Mouse (Mus musculus) bone marrow macrophage, adult 2 months (primary cell): ENCODE results near the gene Vsig4.

Source experiments
- CTCF ChIP-seq: IDR thresholded peaks from 2 replicates; pipeline ENCODE4 v1.5.1; 2012; ENCODE audit warnings: low read depth, mild to moderate bottlenecking, low read length, moderate library complexity
- POLR2A ChIP-seq: IDR thresholded peaks from 2 replicates; pipeline ENCODE4 v1.6.1; 2012; ENCODE audit warnings: mild to moderate bottlenecking, low read depth, low read length, borderline replicate concordance

- TF ChIP-seq POLR2A (no peak), CTCF (no peak)
These were observed 66.2 kb downstream of the Vsig4 start for GRCm38 (mm10) chrX:96227030-96227429.
